16 mouse cellular contexts compared by ENCODE assay signal in genomic region chr3:41962923-41963322, GRCm38 (mm10).
DNase-seq lines count a peak whose midpoint lies in the region; ATAC-seq and TF ChIP-seq lines count a peak whose summit lies in the region.
"Had no signal": no experiment of that assay in that cellular context is flagged by ENCODE, and none has a peak within 500 bp of the region (broad histone marks: within the 10 kb centered on the region; RNA-seq: fewer than 3 reads in every experiment).

No protein-coding gene starts in this region.

- intact Hi-C loops in left cerebral cortex, postnatal 4 days (cut with DNase I): no loop called here

- no peaks in the 10 kb centered on the region for H3K4me1 ChIP-seq in forebrain, postnatal 0 days (ENCODE audit: insufficient read depth)
- H3K4me1 ChIP-seq: limb, embryonic 15.5 days; neural tube, embryonic 12.5 days had no signal

- no peaks in the 10 kb centered on the region for H3K27me3 ChIP-seq in forebrain, postnatal 0 days (ENCODE audit: insufficient read depth, low read length)
- H3K27me3 ChIP-seq: limb, embryonic 15.5 days; neural tube, embryonic 12.5 days had no signal

- no peaks in the 10 kb centered on the region for H3K9me3 ChIP-seq in forebrain, postnatal 0 days (ENCODE audit: low read length)
- H3K9me3 ChIP-seq: limb, embryonic 15.5 days; neural tube, embryonic 12.5 days had no signal

- no peak overlapping the region for H3K27ac ChIP-seq in forebrain, postnatal 0 days (ENCODE audit: low read depth, low read length)
- H3K27ac ChIP-seq: hindbrain, embryonic 14.5 days; limb, embryonic 15.5 days; neural tube, embryonic 12.5 days had no signal

- WGBS in forebrain, postnatal 0 days: 51% methylated on average over 7 of the region's 7 CpGs

- peak; percentile 74 for ATAC-seq in frontal cortex, adult (ENCODE audit: low TSS enrichment)
- peak; percentile 93 for ATAC-seq in forebrain, postnatal 0 days
- ATAC-seq in CD4-positive, CD25-positive, alpha-beta regulatory T cell, adult 4 months: no peak
- ATAC-seq: midbrain, embryonic 16.5 days had no signal

- no peak overlapping the region for H3K4me2 ChIP-seq in forebrain, postnatal 0 days (ENCODE audit: low read depth)
- H3K4me2 ChIP-seq: hindbrain, embryonic 14.5 days; limb, embryonic 15.5 days; neural tube, embryonic 12.5 days had no signal

- H3K4me3 ChIP-seq in forebrain, postnatal 0 days (ENCODE audit: low read depth, low read length): no peak overlapping the region
- H3K4me3 ChIP-seq: limb, embryonic 15.5 days; neural tube, embryonic 12.5 days had no signal

- DNase-seq in frontal cortex, postnatal 25 days (ENCODE audit: low spot score in 2 of 2): no peak
- peak; percentile 47 for DNase-seq in brain, adult 2 months (ENCODE audit: low read depth, low spot score)
- peak; percentile 71 for DNase-seq in forebrain, postnatal 0 days
- DNase-seq in left cerebral cortex, postnatal 4 days: peak; percentile 55
- no peak for DNase-seq in c-Kit-positive CD71-positive TER-119-positive erythroid progenitor cells, embryonic 14.5 days (ENCODE audit: low spot score)
- DNase-seq: cerebellum, adult 8-10 months; embryo, embryonic 11 days; heart, adult 11 months; kidney, adult 2 months; lung, adult 2 months had no signal

- H3K9ac ChIP-seq in forebrain, postnatal 0 days: no peak overlapping the region
- H3K9ac ChIP-seq: hindbrain, embryonic 14.5 days; limb, embryonic 15.5 days; neural tube, embryonic 12.5 days had no signal

- no peaks in the 10 kb centered on the region for H3K36me3 ChIP-seq in forebrain, postnatal 0 days (ENCODE audit: insufficient read depth)
- H3K36me3 ChIP-seq: limb, embryonic 15.5 days; neural tube, embryonic 12.5 days had no signal

- TF ChIP-seq CTCF in forebrain, postnatal 0 days (IDR thresholded peaks at IDR 0.05; ENCODE audit: low read depth): no peak

Comparison
In these comparisons a context has a peak if more than half of its experiments do, and no peak if none do; other contexts are left out.
1. DNase-seq: peak in brain, adult 2 months (single experiment), forebrain, postnatal 0 days (single experiment) and left cerebral cortex, postnatal 4 days (single experiment); none in frontal cortex, postnatal 25 days (0 of 2) and c-Kit-positive CD71-positive TER-119-positive erythroid progenitor cells, embryonic 14.5 days (single experiment).